Mouse (Mus musculus): ENCODE data around the gene Papola.

Papola gene

GRCm38 (mm10) chr12:105784196-105784999 is at the start of gene Papola:
Gene Papola (plus strand): TSS chr12:105784694.
- under 1% methylated on average over 85 of the region's 85 CpGs for WGBS

GRCm38 (mm10) chr12:105735226-105735888 is 49.1 kb upstream of the Papola start:
- 80% methylated on average over 7 of the region's 7 CpGs for WGBS

GRCm38 (mm10) chr12:105735889-105736251 is 48.6 kb upstream of the Papola start:
- 92% methylated on average over 6 of the region's 6 CpGs for WGBS

- 87% methylated on average over 15 of the region's 15 CpGs for WGBS
These were observed 46.0 kb upstream of the Papola start for GRCm38 (mm10) chr12:105738316-105739096.

- 92% methylated on average over 8 of the region's 8 CpGs for WGBS
These were observed 44.8 kb upstream of the Papola start for GRCm38 (mm10) chr12:105739656-105740055.

- 89% methylated on average over 5 of the region's 5 CpGs for WGBS
These were observed 36.4 kb upstream of the Papola start for GRCm38 (mm10) chr12:105748114-105748513.

- 94% methylated on average over 10 of the region's 10 CpGs for WGBS
These were observed 30.7 kb upstream of the Papola start for GRCm38 (mm10) chr12:105753813-105754212.

- 70% methylated on average over 15 of the region's 15 CpGs for WGBS
These were observed 26.5 kb upstream of the Papola start for GRCm38 (mm10) chr12:105757816-105758497.

GRCm38 (mm10) chr12:105758911-105759310 is 25.6 kb upstream of the Papola start:
- WGBS, result 84% methylated on average over 2 of the region's 2 CpGs

GRCm38 (mm10) chr12:105759849-105760478 is 24.5 kb upstream of the Papola start:
- WGBS, result 82% methylated on average over 10 of the region's 10 CpGs

- whole genome bisulfite sequencing, result 71% methylated on average over 11 of the region's 11 CpGs
These were observed 23.3 kb upstream of the Papola start for GRCm38 (mm10) chr12:105761171-105761570.

- 86% methylated on average over 3 of the region's 3 CpGs for WGBS
These were observed 22.9 kb upstream of the Papola start for GRCm38 (mm10) chr12:105761629-105762028.

- WGBS, result 65% methylated on average over 10 of the region's 10 CpGs
These were observed 14.8 kb upstream of the Papola start for GRCm38 (mm10) chr12:105769700-105770099.

GRCm38 (mm10) chr12:105774871-105775270 is 9.6 kb upstream of the Papola start:
- WGBS, result 68% methylated on average over 7 of the region's 7 CpGs

GRCm38 (mm10) chr12:105777651-105778050 is 6.8 kb upstream of the Papola start:
- WGBS, result 87% methylated on average over 4 of the region's 4 CpGs

- WGBS, result under 1% methylated on average over 53 of the region's 53 CpGs
These were observed 693 bp downstream of the Papola start for GRCm38 (mm10) chr12:105785000-105785774.

GRCm38 (mm10) chr12:105786113-105786512 is 1.6 kb downstream of the Papola start:
- 51% methylated on average over 1 of the region's 1 CpGs for WGBS

GRCm38 (mm10) chr12:105787626-105788025 is 3.1 kb downstream of the Papola start:
- WGBS, result 86% methylated on average over 2 of the region's 2 CpGs

GRCm38 (mm10) chr12:105789885-105790284 is 5.4 kb downstream of the Papola start:
- WGBS, result 87% methylated on average over 6 of the region's 6 CpGs

GRCm38 (mm10) chr12:105794896-105795295 is 10.4 kb downstream of the Papola start:
- 87% methylated on average over 2 of the region's 2 CpGs for WGBS

Measured in cerebral cortex, adult 2 months (tissue).